Mouse (Mus musculus) embryonic facial prominence, embryonic 14.5 days (tissue): Measurements from ENCODE around the gene Ccdc190. TPM values are rescaled to one million over a fixed set of nuclear protein-coding genes. Genes with fewer than 3 reads are reported as not detected.

Experiments
- ATAC-seq: fragments of 200-750 bp; cut with Nextera tagmentation; 2 replicates; pipeline ENCODE4 v1.8.0; 2017; ENCODE audit warnings: low read depth, moderate number of reproducible peaks, moderate TSS enrichment
- DNase-seq: peaks from one replicate; pipeline ENCODE4 v3.0.0-alpha.2; 2015; ENCODE audit warnings: low spot score
- H3K27ac ChIP-seq: fragments of 300-500 bp; sonication (generic); replicated peaks from 2 replicates; pipeline ENCODE4 v1.5.1; 2014; ENCODE audit warnings: low read depth, mild to moderate bottlenecking, low read length, moderate library complexity
- H3K27me3 ChIP-seq: fragments of 300-500 bp; sonication (generic); replicated peaks from 2 replicates; pipeline ENCODE4 v1.6.1; 2014; ENCODE audit warnings: low read length; ENCODE audit not compliant: control insufficient read depth, insufficient read depth
- H3K36me3 ChIP-seq: fragments of 300-500 bp; sonication (generic); 2 replicates; pipeline ENCODE4 v1.6.1; 2014; ENCODE audit warnings: low read length, mixed read lengths; ENCODE audit not compliant: control insufficient read depth, insufficient read depth
- H3K4me1 ChIP-seq: fragments of 300-500 bp; sonication (generic); 2 replicates; pipeline ENCODE4 v1.6.1; 2014; ENCODE audit warnings: antibody characterized with exemption, low read length; ENCODE audit not compliant: control insufficient read depth, insufficient read depth
- H3K4me2 ChIP-seq: fragments of 300-500 bp; sonication (generic); 2 replicates; pipeline ENCODE4 v1.6.1; 2014; ENCODE audit warnings: low read depth, mild to moderate bottlenecking, low read length, moderate library complexity, mixed read lengths
- H3K4me3 ChIP-seq: fragments of 300-500 bp; sonication (generic); 2 replicates; pipeline ENCODE4 v1.5.1; 2014; ENCODE audit warnings: low read depth, mild to moderate bottlenecking, low read length
- H3K9ac ChIP-seq: fragments of 300-500 bp; sonication (generic); 2 replicates; pipeline ENCODE4 v1.6.1; 2014; ENCODE audit warnings: low read depth, mild to moderate bottlenecking, low read length, moderate library complexity, mixed read lengths
- H3K9me3 ChIP-seq: fragments of 300-500 bp; sonication (generic); 2 replicates; pipeline ENCODE4 v1.6.1; 2016; ENCODE audit warnings: low read length; ENCODE audit not compliant: control insufficient read depth
- WGBS: fragments of 180-500 bp; shearing (Covaris S2); extraction: QIAGEN DNeasy Blood & Tissue Kit; methylation state at CpG from one replicate; pipeline ENCODE4 v1.1.7; 2014; 5-methylcytosine and 5-hydroxymethylcytosine counted together
- polyA plus RNA-seq: library from polyadenylated mRNA; unstranded; fragments of >200 nt; fragmentation: Nextera tagmentation; extraction: Ambion mirVana; gene quantifications from 2 replicates; pipeline ENCODE4 v1.2.1, GENCODE M21; 2014

Ccdc190 gene
- polyA plus RNA-seq, 1 experiment from 2014 or later = 0.42 TPM

DNA sequence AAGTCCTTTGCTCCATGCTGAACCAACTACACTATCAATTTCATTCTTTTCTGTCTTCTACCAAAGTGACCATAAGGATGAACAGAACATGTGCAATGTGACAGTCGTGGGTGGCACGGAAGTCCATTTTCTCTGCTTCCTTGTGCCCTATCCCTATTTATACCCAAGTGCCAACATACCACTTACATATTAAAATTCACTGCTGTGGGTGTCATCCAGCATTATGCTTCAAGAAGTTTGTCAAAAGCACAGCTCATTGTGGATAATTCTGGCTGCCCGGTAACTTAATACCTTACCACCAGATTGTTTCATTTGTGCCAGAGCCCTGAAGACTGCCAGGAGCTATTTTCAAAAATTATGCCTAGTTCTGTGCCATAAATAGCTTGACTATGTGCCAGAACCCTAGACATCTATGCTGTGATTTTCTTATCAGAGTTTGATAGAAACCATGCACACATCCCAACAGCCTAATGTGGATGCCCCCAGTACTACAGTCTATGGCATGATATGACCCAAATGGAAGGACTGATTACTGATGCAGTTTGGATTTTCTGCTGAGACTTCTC lies 27.6 kb upstream of the Ccdc190 start:
- 80% methylated on average over 3 of the region's 3 CpGs for WGBS
- ATAC-seq (no peak), DNase-seq (no peak)
- Histone ChIP-seq H3K27me3 (no peaks in the 10 kb centered on the region), H3K9me3 (no peaks in the 10 kb centered on the region), H3K36me3 (no peaks in the 10 kb centered on the region), H3K9ac (no peak overlapping the region), H3K4me2 (no peak overlapping the region), H3K27ac (no peak overlapping the region), H3K4me3 (no peak overlapping the region), H3K4me1 (0 out of 2 replicates have a peak, but pooled peaks cover 4% of the 10 kb centered on the region)

DNA sequence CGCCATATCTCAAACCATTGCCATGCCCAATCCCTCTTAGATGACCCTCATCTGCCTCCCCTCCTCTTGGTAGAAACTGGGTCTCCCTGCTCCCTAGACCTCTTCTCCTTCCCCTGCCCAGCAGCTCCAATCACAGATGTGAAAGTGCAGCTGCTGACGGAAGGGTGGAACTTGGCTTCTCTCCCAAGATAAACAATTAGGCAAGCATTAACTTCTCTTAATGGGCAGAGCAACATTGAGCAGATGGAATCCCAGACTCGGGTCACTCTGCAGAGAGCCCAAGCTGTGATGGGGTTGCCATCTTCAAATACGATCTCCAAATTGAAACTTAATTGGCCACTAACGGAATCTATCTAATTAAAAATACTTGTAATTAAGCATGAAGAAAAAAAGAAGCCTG lies 19.3 kb upstream of the Ccdc190 start:
- Histone ChIP-seq H3K36me3 (no peaks in the 10 kb centered on the region), H3K4me3 (no peak overlapping the region), H3K4me2 (no peak overlapping the region), H3K27me3 (no peaks in the 10 kb centered on the region), H3K9me3 (no peaks in the 10 kb centered on the region), H3K9ac (no peak overlapping the region), H3K27ac (no peak overlapping the region), H3K4me1 (0 out of 2 replicates have a peak, but pooled peaks cover 7% of the 10 kb centered on the region)
- ATAC-seq (no peak), DNase-seq (no peak)
- WGBS = 75% methylated on average over 5 of the region's 5 CpGs

DNA sequence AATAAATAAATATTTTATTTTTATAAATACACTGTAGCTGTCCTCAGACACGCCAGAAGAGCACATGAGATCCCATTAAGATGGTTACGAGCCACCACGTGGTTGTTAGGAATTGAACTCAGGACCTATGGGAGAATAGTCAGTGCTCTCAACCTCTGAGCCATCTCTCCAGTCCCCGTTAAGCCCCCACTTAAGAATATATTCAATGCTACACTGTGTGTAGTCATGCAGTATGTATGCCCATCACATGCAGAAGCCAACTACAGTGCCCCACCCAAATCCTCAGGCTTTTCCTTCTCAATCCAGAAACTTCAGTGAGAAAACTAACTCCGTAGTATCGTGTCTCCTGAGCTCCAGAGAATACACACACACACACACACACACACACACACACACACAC lies 18.8 kb upstream of the Ccdc190 start:
- no peak overlapping the region for H3K27ac ChIP-seq
- 0 out of 2 replicates have a peak, but pooled peaks cover 7% of the 10 kb centered on the region for H3K4me1 ChIP-seq
- ATAC-seq (no peak), DNase-seq (no peak)
- H3K9me3 ChIP-seq = no peaks in the 10 kb centered on the region
- no peak overlapping the region for H3K4me3 ChIP-seq
- H3K27me3 ChIP-seq = no peaks in the 10 kb centered on the region
- H3K36me3 ChIP-seq = no peaks in the 10 kb centered on the region
- no peak overlapping the region for H3K4me2 ChIP-seq
- no peak overlapping the region for H3K9ac ChIP-seq
- 88% methylated on average over 6 of the region's 6 CpGs for WGBS

DNA sequence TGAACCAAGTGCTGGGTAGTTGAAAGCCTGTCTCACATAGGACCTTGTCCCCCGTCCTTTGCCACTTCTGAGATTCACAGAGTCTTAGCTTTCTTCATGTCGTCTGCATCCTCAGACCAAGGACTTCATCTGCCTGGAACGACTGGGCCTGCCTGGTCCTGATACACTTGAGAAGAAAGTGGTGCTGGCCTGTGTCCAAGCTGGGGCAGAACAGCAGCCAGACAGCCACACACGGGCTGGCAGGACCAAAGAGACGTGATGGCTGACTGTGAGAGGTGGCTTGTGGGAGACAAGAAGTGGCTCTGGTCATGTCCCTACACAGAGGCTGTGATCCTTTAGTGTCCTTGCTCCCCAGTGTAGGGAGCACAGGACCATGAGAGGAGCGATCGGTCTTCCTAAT lies 17.7 kb upstream of the Ccdc190 start:
- H3K4me1 ChIP-seq = 0 out of 2 replicates have a peak, but pooled peaks cover 7% of the 10 kb centered on the region
- ATAC-seq = no peak

DNA sequence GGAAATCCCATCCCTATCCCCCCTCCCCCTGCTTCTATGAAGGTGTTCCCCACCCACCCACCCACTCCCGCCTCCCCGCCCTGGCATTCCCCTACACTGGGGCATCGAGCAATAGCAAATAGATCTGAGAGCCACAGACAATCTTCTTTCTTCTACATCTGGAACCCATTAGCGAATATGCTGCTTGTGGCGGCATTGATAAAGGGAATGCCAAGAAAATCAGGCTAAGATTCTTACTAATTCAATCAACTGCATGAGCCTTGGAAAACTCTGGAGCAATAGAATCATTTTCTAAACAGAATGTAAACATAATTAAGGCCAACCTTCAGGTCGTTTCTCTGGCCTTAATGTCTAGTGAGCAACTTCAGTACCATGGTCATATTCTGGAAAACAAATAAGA lies 16.9 kb upstream of the Ccdc190 start:
- no peaks in the 10 kb centered on the region for H3K9me3 ChIP-seq
- H3K9ac ChIP-seq = no peak overlapping the region
- 0 out of 2 replicates have a peak, but pooled peaks cover 7% of the 10 kb centered on the region for H3K4me1 ChIP-seq
- no peak overlapping the region for H3K4me2 ChIP-seq
- no peaks in the 10 kb centered on the region for H3K36me3 ChIP-seq
- H3K27me3 ChIP-seq = no peaks in the 10 kb centered on the region
- H3K4me3 ChIP-seq = no peak overlapping the region
- no peak for ATAC-seq
- DNase-seq = peak; percentile 68
- 34% methylated on average over 6 of the region's 6 CpGs for WGBS
- H3K27ac ChIP-seq = no peak overlapping the region

More for the DNA sequence above, 17.7 kb upstream of the Ccdc190 start:
- WGBS = 73% methylated on average over 7 of the region's 7 CpGs
- H3K4me3 ChIP-seq = no peak overlapping the region
- no peak overlapping the region for H3K4me2 ChIP-seq
- peak overlapping the region; percentile 3; the same call in 1 of the 2 replicates for H3K27ac ChIP-seq
- H3K9me3 ChIP-seq = no peaks in the 10 kb centered on the region
- H3K9ac ChIP-seq = no peak overlapping the region
- DNase-seq = no peak
- H3K36me3 ChIP-seq = no peaks in the 10 kb centered on the region
- H3K27me3 ChIP-seq = no peaks in the 10 kb centered on the region

DNA sequence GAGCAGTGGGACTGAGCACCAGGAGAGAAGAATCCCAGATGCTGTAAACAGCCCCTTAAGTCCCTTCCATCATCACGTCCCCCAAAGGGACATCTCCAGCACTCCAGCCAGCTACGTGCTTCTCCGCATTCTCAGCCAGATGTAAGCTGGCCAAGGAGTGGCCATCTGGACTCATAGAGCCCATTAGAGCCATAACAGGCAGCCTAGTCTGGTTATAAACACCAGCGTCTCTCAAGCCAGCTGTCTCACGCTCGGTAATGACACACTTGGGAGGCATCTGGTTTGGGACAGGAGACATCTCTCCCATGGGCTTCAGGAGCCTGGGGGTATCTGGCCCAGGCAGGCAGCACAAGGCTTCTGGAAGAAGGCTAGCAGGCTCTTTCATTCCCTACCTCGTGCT lies 11.8 kb upstream of the Ccdc190 start:
- no peak overlapping the region for H3K27ac ChIP-seq
- no peak overlapping the region for H3K9ac ChIP-seq
- H3K4me1 ChIP-seq = no peaks in the 10 kb centered on the region
- peak; percentile 81; the same call in 1 of the 2 replicates for ATAC-seq
- H3K4me2 ChIP-seq = no peak overlapping the region
- 32% methylated on average over 7 of the region's 7 CpGs for WGBS
- no peaks in the 10 kb centered on the region for H3K36me3 ChIP-seq
- H3K27me3 ChIP-seq = no peaks in the 10 kb centered on the region
- peak; percentile 75 for DNase-seq
- H3K9me3 ChIP-seq = no peaks in the 10 kb centered on the region
- no peak overlapping the region for H3K4me3 ChIP-seq

DNA sequence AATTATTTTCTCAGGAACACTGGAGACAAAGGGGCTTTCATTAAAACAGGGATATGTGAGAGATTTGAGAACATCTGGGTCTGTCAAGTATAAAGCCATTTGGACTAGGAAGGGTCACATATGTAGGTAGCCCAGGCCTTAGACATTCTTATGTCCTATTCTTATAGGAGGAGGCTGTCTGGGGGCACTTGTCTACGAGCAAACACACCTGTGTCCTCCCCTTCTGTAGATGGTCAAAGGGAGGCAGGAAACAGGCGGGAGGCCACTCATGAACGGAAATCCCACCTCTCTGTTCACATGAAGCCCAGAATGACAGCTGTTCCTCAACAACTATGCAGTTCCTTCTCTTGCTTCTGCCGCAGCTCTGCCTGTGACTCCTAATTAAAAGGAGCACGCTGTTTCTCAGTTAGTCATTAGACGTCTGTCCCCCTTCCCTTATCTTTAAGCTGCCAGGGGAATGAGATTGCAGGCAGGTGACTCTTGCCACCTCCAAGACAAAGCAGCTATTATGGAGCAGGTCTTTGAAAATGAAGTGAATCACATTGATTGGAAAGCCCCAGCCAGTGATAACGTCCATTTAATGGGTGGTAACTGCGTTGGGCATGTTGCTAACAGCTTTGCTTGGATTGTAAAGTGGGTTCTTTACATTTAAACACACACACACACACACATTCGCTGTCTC lies 11.2 kb upstream of the Ccdc190 start:
- H3K9me3 ChIP-seq = no peaks in the 10 kb centered on the region
- no peaks in the 10 kb centered on the region for H3K27me3 ChIP-seq
- H3K36me3 ChIP-seq = no peaks in the 10 kb centered on the region
- DNase-seq = no peak
- no peak overlapping the region for H3K4me3 ChIP-seq
- H3K27ac ChIP-seq = no peak overlapping the region
- no peak for ATAC-seq
- 57% methylated on average over 9 of the region's 9 CpGs for WGBS
- no peaks in the 10 kb centered on the region for H3K4me1 ChIP-seq
- no peak overlapping the region for H3K9ac ChIP-seq
- H3K4me2 ChIP-seq = no peak overlapping the region

DNA sequence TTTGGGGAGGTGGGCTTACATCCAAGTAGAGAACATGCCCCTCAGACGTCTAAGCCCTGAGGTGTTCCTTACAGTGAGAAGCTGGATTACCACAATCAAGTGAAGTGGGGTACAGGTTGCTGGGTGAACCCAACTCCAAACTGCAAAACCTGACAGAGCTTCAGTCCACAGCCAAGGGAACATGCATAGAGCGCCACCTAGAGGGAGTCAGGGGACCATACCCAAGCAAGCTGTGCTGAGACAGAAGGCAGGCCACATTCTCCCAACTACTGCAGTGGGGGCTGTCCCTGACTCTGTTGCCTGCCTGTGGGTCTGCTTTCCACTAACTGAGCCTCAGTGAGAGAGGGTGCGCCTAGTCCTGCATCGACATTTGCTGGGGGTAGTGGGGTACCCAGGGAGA lies 10.4 kb upstream of the Ccdc190 start:
- Histone ChIP-seq H3K9me3 (no peaks in the 10 kb centered on the region), H3K4me3 (no peak overlapping the region), H3K4me2 (no peak overlapping the region), H3K9ac (no peak overlapping the region), H3K27ac (no peak overlapping the region), H3K27me3 (no peaks in the 10 kb centered on the region), H3K36me3 (no peaks in the 10 kb centered on the region), H3K4me1 (no peaks in the 10 kb centered on the region)
- peak; percentile 67 for DNase-seq
- peak; percentile 64; the same call in 1 of the 2 replicates for ATAC-seq
- WGBS = 42% methylated on average over 3 of the region's 4 CpGs

DNA sequence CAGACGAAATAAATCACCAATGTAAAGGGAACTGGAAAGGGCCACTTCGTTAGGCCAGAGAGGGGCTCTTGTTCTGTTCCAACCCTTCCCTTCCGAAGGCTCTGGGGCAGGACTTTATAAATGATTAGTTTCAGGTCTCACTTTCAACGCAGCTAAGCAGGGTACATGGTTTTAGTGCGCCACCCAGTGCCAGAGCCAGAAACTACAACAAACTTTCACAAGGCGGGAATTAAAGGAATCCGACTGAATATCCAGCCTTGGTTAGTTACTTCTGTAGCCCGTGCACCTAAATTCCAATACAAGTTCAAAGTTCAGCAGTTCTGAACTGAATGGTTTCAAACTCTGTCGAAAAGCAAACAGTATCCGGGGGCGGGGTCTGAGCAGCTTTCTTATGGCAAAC lies 9.2 kb upstream of the Ccdc190 start:
- no peaks in the 10 kb centered on the region for H3K36me3 ChIP-seq
- no peaks in the 10 kb centered on the region for H3K27me3 ChIP-seq
- H3K4me2 ChIP-seq = peak overlapping the region; percentile 41
- no peaks in the 10 kb centered on the region for H3K4me1 ChIP-seq
- peak; percentile 76 for DNase-seq
- peak; percentile 59; the same call in 1 of the 2 replicates for ATAC-seq
- H3K27ac ChIP-seq = no peak overlapping the region
- peak overlapping the region; percentile 37 for H3K9ac ChIP-seq
- H3K9me3 ChIP-seq = no peaks in the 10 kb centered on the region
- 4% methylated on average over 11 of the region's 11 CpGs for WGBS
- H3K4me3 ChIP-seq = no peak overlapping the region
